Mouse (Mus musculus): ENCODE results near the gene Lgi1.
A peak's percentile ranks its signal among the peaks of the same experiment; 100 is the strongest.

Gene Lgi1

DNA sequence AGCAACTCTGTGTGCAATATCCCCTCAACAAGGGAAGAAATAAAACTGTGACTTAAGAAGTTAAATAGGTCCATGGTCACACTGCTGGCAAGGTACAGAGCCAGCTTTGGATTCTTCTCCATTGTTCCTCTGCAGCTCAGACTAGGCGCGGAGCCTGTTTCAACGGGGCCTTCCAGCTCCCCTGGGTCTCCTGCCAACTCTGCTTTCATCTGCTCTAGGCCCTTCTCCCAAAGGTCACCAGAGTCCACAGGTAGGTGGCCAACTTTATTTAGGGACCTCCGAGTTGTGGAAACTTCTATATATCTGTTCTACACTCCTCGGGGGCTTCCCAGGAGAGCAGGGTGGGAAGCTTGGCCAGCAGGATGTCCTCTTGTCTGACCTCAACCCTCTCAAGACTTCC, 3.0 kb upstream of the Lgi1 start:
- no peak for DNase-seq (ENCODE audit: low spot score)

DNA sequence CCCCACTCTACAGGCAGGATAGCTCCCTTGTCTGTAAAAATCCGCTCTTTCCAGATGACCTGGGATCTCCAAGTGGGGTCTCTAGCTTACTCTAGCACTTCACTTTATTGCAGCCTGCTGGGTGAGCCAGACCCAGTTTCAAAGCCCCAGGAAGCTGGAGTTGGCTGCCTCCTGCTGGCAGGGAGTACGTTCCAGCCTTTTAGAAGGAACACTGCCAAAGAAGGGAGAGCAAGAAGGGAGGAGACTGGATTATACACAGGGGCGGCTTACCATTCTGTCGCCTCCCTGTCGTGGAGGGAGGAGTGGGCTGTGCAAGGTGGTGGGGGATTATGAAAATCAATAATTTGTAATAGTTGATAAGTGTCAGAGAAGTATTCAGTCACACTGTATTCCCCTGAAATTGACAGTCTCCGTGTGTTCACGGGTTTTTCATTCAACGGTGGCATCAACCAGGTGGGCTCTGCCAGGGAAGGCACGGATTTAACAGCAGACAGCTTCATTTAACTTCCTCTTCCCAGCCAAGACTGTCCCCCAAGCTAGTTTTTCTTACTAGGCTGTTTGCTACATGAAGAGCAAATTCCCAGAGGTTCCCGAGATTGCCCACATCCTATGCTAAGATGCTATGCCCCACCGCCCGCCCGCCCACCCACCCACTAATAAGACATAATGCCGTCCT, 369 bp upstream of the Lgi1 start:
- DNase-seq (ENCODE audit: low spot score) = peak; percentile 61

DNA sequence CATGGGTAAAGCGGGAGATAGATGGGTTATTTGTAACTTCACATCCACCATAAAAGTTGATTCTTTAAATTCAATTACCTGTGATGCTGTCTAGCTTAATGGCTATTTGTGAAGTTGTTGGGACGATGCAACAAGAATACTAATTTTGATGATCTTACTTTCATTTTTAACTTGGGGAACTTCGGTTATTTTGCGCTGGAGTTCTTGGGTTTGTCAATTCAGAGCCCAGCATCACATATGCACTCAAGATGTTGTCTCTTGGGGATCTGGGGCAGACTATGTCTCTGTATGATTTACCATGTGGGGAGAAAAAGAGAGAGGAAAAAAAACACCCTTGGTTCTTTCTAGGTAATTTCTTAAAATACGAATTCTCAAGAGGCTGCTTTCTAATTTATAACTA, 1.4 kb downstream of the Lgi1 start:
- DNase-seq (ENCODE audit: low spot score) = no peak

DNA sequence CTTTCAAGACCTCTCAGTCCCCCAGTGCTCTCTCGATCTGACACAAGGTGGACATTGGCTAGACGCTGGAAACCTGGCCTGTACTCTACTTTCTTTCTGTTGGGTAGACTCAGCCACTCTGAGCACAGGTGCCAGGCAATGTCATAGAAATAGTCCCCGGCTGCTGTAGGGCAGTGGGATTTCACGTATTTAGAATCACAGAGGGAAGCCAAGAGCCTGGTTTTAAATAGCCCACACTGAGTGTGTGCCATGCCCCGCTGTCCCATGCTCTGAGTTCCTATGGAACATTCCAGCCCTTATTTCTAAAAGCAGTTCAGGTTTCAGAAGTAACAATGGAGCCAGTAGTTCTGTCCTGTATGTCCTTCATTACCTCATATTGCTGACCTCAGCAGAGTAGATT, 3.1 kb downstream of the Lgi1 start:
- no peak for DNase-seq (ENCODE audit: low spot score)

DNA sequence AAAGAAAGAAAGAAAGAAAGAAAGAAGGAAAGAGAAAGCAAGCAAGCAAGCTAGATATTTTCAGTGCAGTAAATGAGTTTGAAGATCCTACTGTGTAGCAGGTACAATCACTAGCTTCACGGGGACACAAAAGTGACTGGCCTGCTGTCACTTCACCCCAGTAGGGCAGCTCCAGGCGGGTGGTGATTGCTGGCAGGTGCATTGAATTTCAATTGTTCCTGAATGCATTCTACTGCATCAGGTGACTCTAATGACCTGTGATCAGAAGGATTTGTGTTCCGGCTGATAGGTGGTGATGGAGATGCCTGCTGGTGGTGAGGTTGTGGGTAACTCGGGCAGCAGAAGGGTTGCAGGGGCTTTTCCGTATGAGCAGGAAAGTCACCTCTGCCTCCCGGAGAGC, 6.7 kb downstream of the Lgi1 start:
- DNase-seq (ENCODE audit: low spot score) = no peak

DNA sequence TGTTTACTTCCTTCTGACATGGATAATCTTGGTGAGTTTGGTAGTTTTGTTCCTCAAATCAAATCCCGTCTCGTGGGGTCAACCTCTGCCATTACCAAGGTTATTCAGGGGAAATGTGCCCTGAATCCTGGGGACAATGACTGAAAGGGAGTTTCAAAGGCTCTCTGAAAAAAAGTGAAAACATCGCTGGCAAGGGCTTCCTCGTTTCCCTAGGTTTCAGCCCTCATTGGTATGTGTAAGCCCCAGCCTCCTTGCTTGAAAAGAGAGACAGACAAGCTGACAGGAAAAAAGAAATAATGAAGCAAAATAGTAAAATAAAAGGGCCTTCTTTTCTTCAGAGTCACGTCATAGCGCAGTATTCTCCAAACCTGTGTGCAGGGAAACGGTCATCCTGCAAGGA, 9.5 kb downstream of the Lgi1 start:
- no peak for DNase-seq (ENCODE audit: low spot score)

DNA sequence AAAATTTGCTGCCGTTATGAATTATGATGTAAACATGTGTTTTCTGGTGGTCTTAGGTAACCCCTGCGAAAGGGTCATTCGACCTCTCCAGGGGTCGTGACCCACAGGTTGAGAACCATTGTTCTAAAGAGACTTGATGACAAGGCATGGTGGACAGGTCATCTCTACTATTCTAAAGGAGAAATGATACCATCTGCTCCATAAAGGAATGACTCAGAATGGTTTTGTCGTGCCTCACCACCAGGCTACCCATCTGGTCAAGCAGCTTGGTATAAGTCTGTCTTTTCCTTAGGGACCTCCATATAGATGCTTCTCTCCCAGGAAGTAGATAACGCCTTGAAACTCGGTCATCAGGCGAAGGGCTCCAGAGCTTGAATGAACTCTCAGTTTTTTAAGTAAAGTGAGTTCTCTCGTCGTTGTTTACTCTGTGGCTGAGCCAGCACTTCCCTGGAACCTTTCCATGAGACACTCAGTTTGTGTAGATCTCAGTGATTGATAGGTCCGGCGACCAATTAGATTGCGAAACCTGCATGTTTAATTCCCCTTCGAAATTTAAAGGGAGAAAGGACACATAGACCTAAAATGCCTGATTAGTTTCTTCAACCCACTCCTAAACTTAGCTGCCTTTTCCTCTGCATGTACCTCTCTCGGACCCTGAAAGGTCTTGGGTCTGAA, 10.5 kb downstream of the Lgi1 start:
- DNase-seq (ENCODE audit: low spot score) = no peak

DNA sequence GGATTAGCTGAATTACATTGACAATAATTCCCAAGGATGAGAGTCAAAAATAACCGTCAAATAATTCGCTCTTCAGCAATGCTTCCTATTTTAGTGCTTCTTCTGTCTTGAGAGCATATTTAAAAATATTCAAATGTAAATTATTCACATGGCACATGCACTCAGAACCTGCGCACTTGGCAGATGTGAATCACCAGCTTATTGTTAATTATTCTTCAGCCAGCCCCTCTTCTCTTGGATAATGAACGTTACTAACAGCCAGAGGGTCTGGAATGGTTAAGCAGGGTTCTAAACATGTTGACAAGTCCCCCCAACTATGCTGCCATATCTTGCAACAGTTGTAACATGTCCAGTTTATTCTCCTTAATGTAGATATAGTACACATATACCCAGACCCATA, 11.9 kb downstream of the Lgi1 start:
- DNase-seq (ENCODE audit: low spot score) = no peak

DNA sequence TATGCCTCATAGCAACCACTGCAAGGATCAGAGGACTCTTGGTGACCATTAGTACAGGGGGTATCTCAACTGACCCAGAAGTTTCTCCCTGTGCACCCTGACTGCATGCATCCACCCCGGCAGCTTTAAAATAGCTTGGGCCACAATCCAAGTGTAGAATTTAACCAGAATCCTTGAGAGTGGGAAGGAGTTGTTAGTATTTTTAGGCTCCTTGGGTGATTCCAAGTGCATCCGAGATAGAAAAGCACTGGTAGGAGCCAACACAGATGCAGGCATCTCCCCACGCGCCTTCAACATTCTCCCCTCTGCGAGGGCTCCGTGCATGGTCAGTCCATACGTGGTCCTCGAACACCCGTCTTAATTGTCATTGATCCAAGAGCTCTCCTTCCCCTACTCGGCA, 15.9 kb downstream of the Lgi1 start:
- no peak for DNase-seq (ENCODE audit: low spot score)

DNA sequence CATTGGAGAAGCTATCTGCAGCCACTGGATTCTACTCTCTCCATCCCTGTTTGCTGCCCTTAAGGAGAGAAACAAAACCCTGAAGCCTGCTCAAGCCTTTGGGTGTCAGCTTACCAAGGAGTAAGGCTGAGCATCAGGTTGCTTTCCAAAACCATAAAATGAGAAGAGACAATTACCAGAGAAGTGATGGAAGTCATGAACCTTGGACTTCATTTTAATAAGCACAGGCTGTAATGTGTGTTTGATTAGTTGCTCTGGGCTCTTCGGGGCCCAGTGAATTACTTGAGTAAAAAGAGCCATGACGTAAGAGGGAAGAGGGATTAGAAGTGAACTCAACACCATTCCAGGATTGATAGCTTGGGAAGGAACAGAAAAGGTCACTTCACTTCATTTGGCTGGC, 18.1 kb downstream of the Lgi1 start:
- DNase-seq (ENCODE audit: low spot score) = no peak

DNA sequence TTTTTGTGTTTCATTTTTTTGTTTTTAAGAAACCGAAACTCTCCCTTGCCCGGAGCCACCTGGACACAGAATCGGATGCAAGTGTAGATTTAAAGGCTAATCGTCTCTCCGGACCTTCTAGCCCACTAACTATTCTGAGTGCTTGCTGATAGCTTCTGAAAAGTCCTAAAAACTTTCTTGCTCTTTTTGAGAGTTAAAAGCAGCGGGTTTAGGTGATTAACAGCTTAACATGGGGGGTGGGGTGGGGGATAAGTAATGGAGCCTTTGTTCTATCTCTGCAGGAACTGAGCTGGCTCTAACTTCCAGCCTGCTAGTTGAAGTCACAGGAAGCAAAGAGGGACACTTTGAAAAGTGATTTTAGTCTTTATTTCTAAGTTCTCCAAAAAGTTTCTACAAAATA, 24.2 kb downstream of the Lgi1 start:
- no peak for DNase-seq (ENCODE audit: low spot score)

DNA sequence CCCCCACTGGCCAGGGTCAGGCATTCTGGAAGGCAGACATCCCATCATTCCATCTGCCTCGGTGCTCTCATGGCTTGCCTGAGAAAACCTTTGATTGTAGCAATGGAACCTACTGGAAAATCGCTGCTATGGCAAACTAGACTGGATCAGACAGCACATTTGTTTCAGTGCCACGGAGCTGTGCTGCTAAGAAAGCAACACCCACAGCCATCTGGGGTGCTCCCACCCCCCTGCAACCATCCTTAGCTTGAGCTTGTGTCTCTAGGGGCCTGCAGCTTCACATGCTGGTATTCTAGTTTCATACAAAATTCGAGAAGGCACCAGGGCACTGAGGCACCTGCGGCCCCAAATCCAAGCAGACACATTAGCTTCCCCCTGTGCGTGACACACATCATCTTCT, 27.1 kb downstream of the Lgi1 start:
- DNase-seq (ENCODE audit: low spot score) = no peak

DNA sequence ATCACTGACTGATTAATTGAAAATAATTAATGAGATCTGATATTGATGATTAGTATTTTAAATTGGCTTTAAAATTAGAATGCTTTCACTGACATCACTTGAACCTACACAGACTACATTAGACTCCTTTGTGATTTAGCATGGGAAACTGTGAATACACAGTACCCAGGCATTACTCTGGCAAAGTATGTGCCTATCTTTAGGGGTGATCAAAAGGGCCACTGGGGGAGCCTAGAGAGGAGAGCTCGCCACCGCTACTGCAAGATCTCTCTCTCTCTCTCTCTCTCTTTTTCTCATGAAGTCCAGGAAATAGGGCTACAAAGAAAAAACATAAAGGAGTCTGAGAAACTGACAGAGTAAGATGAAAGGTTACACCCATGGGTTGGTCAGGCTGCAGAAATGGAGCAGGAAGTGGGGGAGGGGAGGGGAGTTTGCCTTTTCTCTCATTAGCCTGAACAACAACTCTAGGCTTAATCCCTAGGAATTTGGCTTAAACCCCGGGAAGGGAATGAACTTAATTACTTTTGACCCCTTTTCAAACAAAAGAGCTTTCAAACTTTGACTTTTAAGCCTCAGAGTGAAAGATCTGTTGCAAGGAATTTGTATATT, 33.8 kb downstream of the Lgi1 start:
- no peak for DNase-seq (ENCODE audit: low spot score)

DNA sequence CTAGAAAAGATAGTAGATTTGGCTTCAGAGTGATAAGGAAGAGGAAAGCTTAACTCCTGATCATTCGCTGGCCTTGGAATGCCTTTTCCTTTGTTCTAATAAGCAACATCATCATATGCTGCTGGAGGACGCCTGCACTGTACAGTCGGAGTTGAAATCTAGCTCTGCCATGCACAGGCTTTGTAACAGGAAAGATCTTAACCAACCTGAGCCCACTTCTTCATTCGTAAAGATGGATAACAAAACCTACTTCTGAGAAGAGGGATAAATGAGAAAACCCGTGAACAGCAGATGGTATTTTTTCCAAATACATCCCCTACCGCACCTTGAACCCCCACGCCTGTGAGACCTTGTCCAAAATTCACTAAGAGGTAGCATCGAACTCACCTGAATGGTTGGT, 43.8 kb downstream of the Lgi1 start:
- DNase-seq (ENCODE audit: low spot score) = no peak

DNA sequence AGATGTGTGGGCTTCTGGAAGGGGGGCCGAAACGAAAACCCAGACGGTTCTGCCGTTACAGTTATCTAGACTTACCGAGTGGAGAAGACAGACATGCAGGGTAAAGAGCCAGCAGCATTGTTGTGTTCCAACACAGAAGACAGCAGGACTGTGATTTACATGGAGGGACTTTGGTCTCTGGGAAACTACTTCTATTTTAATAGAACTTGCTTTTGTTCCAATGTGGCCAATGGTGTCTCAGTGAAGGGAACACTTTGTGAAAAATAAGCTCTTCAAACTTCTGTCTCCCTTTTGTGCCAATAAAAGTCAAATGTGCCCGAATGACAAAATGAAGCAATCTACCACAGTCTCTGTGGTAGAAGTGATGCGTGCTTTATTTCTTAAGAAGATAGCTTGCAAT, 50.8 kb downstream of the Lgi1 start:
- no peak for DNase-seq (ENCODE audit: low spot score)

DNA sequence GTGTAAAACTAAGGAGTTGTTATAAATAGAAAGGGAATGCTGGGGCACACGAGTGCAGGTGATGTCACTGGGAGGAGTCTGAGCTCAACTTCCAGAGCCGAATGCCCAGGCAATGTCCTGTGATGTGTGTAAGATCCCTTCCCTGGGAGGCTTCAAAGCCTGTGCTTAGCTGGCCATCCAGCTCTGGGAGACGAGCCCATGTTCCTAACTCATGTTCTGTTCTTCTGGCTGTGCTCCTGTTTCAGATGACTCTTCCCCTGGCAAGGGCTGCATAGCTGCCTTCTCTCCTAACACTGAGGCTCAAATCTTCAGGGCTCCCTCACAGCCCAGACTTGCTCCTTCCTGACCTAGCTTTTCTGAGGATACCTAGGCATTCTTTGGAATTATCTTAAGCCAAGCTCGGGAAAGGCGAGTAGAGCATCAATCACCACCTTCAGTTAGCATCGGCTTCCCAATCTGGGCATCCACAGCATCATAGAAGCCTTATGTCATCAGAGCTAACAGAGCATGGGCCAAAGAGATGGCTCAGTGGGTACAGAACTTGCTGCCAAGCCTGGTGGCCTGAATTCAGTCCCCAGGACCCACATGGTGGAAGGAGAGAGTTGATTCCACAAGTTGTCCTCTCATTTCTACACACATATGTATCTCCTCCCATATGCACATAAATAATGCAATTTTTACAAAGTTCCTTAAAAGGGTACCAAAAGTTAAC, 52.4 kb downstream of the Lgi1 start:
- DNase-seq (ENCODE audit: low spot score) = no peak

DNA sequence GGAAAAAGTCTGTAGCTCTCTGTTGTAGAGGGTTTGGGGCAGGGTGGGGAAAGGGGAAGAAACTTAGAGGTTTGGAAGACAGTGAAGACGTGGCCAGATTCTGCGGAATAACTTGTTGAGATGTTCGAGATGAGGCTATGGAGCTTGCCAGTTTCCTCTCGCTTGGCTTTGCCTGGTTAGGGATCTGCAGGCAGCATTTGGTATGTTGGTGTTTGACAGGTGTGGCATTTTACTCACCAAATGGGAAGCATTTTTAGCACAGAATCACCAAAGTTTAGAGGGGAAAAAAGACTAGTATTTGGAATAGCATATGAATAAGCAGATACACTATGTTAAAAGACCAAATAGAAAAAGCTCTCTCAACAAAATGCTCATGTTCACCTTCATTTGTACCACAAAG, 54.0 kb downstream of the Lgi1 start:
- DNase-seq (ENCODE audit: low spot score) = no peak

DNA sequence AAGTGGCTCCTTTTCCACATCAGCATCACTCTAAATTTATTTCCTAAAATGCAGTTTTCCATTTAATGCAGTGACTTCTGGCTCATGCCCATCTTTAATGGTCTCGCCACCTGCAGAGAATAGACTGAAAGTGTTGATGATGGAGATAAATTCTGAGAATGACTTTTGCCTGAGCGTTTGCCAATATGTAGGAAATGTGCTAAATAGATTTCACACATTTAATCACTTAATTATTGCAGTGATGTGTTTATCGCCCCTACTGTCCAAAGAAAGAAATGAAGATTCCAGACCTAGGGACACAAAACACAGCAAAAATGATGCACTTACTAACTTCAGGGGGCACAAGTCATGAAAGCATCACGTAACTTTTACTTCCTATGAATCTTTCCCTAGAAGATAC, 54.8 kb downstream of the Lgi1 start:
- DNase-seq (ENCODE audit: low spot score) = peak; percentile 17

DNA sequence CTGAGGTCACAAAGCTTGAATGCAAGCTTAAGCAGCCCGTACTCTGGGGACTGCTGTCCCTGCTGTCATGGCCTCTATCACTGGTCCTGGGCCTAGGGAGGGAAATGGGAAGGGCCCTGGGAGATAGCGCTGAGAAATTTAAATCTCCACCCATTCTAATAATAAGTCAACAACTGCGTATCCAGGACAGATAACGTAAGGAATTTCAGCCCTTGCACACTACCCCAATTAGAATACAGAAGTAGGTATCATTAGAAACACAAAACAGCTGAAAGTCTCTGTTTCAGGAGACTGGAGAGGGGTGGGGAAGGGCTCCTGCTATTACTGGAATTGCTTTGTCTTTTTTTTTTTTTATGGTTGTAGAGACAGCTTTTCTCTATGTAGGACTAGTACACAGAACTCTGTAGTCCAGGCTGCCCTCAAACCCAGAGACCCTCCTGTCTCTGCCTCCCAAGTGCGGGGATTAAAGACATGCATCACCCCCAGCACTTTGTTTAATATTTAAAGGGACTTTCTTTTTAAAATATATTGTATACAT, 56.4 kb downstream of the Lgi1 start:
- no peak for DNase-seq (ENCODE audit: low spot score)

DNA sequence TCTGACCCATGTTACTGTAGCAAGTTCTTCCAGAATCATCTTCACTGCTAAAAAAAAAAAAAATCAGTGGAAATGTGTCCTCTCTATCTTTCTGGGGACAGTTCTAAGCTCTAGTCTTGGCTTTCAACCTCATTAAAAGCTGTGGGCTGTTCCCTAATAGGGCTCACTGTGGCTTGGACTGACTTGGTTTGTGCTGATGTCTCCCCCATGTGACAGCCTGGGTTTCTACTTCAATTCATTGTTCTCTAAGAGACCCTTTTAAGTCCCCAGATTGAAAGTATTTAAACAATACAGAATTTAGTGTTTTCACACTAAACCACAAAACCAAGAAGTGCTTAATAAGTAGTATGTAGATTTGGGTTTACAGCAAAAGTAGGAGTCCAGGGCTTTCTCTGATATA, 59.4 kb downstream of the Lgi1 start:
- no peak for DNase-seq (ENCODE audit: low spot score)

DNA sequence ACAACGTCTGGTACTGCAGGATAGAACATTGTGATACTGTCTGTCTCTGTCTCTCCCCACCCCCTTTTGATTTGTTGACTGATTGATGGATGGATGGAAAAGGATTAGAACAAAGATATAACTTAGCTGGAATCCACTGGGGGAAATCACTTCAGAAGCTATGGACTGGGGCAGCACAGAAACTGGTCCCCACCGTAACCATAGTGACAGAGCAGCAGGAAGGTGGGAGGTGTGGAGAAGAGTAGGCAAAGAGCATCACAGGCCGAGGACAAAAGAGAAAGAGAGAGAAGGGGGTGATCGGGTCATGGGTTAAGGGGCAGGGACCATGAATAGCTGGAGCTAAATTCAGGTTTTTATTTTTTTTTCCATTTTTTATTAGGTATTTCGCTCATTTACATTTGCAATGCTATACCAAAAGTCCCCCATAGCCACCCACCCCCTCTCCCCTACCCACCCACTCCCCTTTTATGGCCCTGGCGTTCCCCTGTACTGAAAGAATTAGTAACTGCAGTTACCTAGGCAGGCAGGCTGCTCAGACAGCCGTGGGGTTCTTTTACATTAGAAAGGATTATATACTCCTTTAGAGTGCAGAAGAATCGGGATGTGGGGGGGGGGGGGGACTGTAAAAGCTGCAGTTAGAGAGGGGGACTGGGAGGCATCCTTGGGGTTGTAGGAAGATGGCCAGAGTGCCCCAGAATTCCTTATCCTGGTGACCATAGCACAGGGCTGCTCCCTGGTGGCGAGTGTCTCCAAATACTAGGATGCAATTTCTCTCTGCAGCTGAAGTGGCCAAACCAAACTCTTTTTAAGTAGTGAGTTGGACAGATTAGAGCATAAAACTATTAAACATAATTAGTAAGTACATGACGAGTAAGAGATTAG, 60.1 kb downstream of the Lgi1 start:
- DNase-seq (ENCODE audit: low spot score) = peak; percentile 43

DNA sequence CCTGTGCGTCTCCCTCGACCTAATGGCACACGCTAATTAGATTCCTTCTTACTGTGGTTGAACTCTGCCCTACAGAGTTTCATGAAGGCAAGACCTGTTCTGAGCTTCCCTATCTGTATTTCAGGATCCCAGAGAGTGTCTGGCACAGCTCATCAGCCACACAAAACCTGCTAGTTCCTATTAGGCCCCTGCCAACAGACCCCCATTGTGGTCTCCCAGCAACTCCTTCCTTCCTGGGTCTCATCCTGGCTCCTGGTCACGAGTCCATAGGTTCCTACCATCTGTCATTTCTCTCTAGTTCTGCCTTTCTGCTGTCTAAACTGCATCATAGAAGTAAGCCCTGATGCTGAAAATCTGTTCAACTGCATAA, 60.7 kb downstream of the Lgi1 start:
- no peak for DNase-seq (ENCODE audit: low spot score)
